Mouse (Mus musculus): Measurements from ENCODE around the gene Nr6a1. TPM values are rescaled to one million over a fixed set of nuclear protein-coding genes. Genes with fewer than 3 reads are reported as not detected.

Gene Nr6a1
- total and polyA plus RNA-seq, 2 experiments = 5.9 to 14.8 TPM

- TF ChIP-seq CTCF (IDR thresholded peaks at IDR 0.05; ENCODE audit: low read depth, low read length) (no peak), POLR2A (IDR thresholded peaks at IDR 0.05; ENCODE audit: extremely low read depth, insufficient read depth, low read length) (no peak)
- no peaks in the 10 kb centered on the region for H3K36me3 ChIP-seq (ENCODE audit: control insufficient read depth, insufficient read depth, low read length)
- H3K4me3 ChIP-seq (ENCODE audit: insufficient read depth, low read depth, low read length) = no peak overlapping the region
- H3K9ac ChIP-seq (ENCODE audit: low read depth, low read length) = no peak overlapping the region
- no peak overlapping the region for H3K27ac ChIP-seq (replicated peaks; ENCODE audit: insufficient read depth, low read depth, low read length)
- H3K79me2 ChIP-seq (ENCODE audit: control insufficient read depth, insufficient read depth, low read length) = no peaks in the 10 kb centered on the region
- no peaks in the 10 kb centered on the region for H3K27me3 ChIP-seq (ENCODE audit: control insufficient read depth, insufficient read depth, low read length)
- 0 out of 2 replicates have a peak, but pooled peaks cover 2% of the 10 kb centered on the region for H3K4me1 ChIP-seq (ENCODE audit: control insufficient read depth, insufficient read depth, low read length)
- peak; percentile 60 for DNase-seq (ENCODE audit: extremely low read depth, low read depth, low spot score)
- 62% methylated on average over 1 of the region's 1 CpGs for WGBS
Measured at GRCm38 (mm10) chr2:38851797-38852196, 75.7 kb downstream of the Nr6a1 start.

- no peak overlapping the region for H3K27ac ChIP-seq (replicated peaks; ENCODE audit: insufficient read depth, low read depth, low read length)
- H3K9ac ChIP-seq (ENCODE audit: low read depth, low read length) = no peak overlapping the region
- no peaks in the 10 kb centered on the region for H3K4me1 ChIP-seq (ENCODE audit: control insufficient read depth, insufficient read depth, low read length)
- DNase-seq (ENCODE audit: extremely low read depth, low read depth, low spot score) = no peak
- 90% methylated on average over 2 of the region's 2 CpGs for WGBS
- H3K4me3 ChIP-seq (ENCODE audit: insufficient read depth, low read depth, low read length) = no peak overlapping the region
- TF ChIP-seq CTCF (IDR thresholded peaks at IDR 0.05; ENCODE audit: low read depth, low read length) (no peak), POLR2A (IDR thresholded peaks at IDR 0.05; ENCODE audit: extremely low read depth, insufficient read depth, low read length) (no peak)
- no peaks in the 10 kb centered on the region; the same call in 1 of the 2 replicates for H3K79me2 ChIP-seq (ENCODE audit: control insufficient read depth, insufficient read depth, low read length)
- H3K27me3 ChIP-seq (ENCODE audit: control insufficient read depth, insufficient read depth, low read length) = no peaks in the 10 kb centered on the region
- no peaks in the 10 kb centered on the region for H3K36me3 ChIP-seq (ENCODE audit: control insufficient read depth, insufficient read depth, low read length)
Measured at GRCm38 (mm10) chr2:38846319-38846718, 81.2 kb downstream of the Nr6a1 start.

- Histone ChIP-seq H3K79me2 (ENCODE audit: control insufficient read depth, insufficient read depth, low read length) (no peaks in the 10 kb centered on the region), H3K27me3 (ENCODE audit: control insufficient read depth, insufficient read depth, low read length) (no peaks in the 10 kb centered on the region), H3K9ac (ENCODE audit: low read depth, low read length) (no peak overlapping the region), H3K27ac (replicated peaks; ENCODE audit: insufficient read depth, low read depth, low read length) (no peak overlapping the region), H3K36me3 (ENCODE audit: control insufficient read depth, insufficient read depth, low read length) (no peaks in the 10 kb centered on the region), H3K4me3 (ENCODE audit: insufficient read depth, low read depth, low read length) (no peak overlapping the region), H3K4me1 (ENCODE audit: control insufficient read depth, insufficient read depth, low read length) (no peaks in the 10 kb centered on the region)
- 89% methylated on average over 6 of the region's 6 CpGs for WGBS
- no peak for DNase-seq (ENCODE audit: extremely low read depth, low read depth, low spot score)
- no peak for TF ChIP-seq POLR2A (IDR thresholded peaks at IDR 0.05; ENCODE audit: extremely low read depth, insufficient read depth, low read length)
- TF ChIP-seq CTCF (IDR thresholded peaks at IDR 0.05; ENCODE audit: low read depth, low read length) = no peak
Measured at GRCm38 (mm10) chr2:38835489-38835888, 92.0 kb downstream of the Nr6a1 start.

- no peak for TF ChIP-seq POLR2A (IDR thresholded peaks at IDR 0.05; ENCODE audit: extremely low read depth, insufficient read depth, low read length)
- TF ChIP-seq CTCF (IDR thresholded peaks at IDR 0.05; ENCODE audit: low read depth, low read length) = no peak
Measured at GRCm38 (mm10) chr2:38831976-38832375, 95.5 kb downstream of the Nr6a1 start.

GRCm38 (mm10) chr2:38829521-38829920, 98.0 kb downstream of the Nr6a1 start:
- Histone ChIP-seq H3K4me1 (ENCODE audit: control insufficient read depth, insufficient read depth, low read length) (peaks cover 2% of the 10 kb centered on the region; the same call in 1 of the 2 replicates), H3K9ac (ENCODE audit: low read depth, low read length) (no peak overlapping the region), H3K27me3 (ENCODE audit: control insufficient read depth, insufficient read depth, low read length) (no peaks in the 10 kb centered on the region), H3K36me3 (ENCODE audit: control insufficient read depth, insufficient read depth, low read length) (no peaks in the 10 kb centered on the region), H3K4me3 (ENCODE audit: insufficient read depth, low read depth, low read length) (no peak overlapping the region), H3K27ac (replicated peaks; ENCODE audit: insufficient read depth, low read depth, low read length) (no peak overlapping the region), H3K79me2 (ENCODE audit: control insufficient read depth, insufficient read depth, low read length) (no peaks in the 10 kb centered on the region)
- WGBS = 32% methylated on average over 1 of the region's 1 CpGs
- DNase-seq (ENCODE audit: extremely low read depth, low read depth, low spot score) = no peak
- no peak for TF ChIP-seq POLR2A (IDR thresholded peaks at IDR 0.05; ENCODE audit: extremely low read depth, insufficient read depth, low read length)

More at GRCm38 (mm10) chr2:38831976-38832375, 95.5 kb downstream of the Nr6a1 start:
- Histone ChIP-seq H3K79me2 (ENCODE audit: control insufficient read depth, insufficient read depth, low read length) (no peaks in the 10 kb centered on the region), H3K4me1 (ENCODE audit: control insufficient read depth, insufficient read depth, low read length) (no peaks in the 10 kb centered on the region), H3K27ac (replicated peaks; ENCODE audit: insufficient read depth, low read depth, low read length) (no peak overlapping the region), H3K9ac (ENCODE audit: low read depth, low read length) (no peak overlapping the region), H3K27me3 (ENCODE audit: control insufficient read depth, insufficient read depth, low read length) (no peaks in the 10 kb centered on the region), H3K4me3 (ENCODE audit: insufficient read depth, low read depth, low read length) (no peak overlapping the region), H3K36me3 (ENCODE audit: control insufficient read depth, insufficient read depth, low read length) (no peaks in the 10 kb centered on the region)
- no peak for DNase-seq (ENCODE audit: extremely low read depth, low read depth, low spot score)

GRCm38 (mm10) chr2:38827801-38828306, 99.6 kb downstream of the Nr6a1 start:
- Histone ChIP-seq H3K79me2 (ENCODE audit: control insufficient read depth, insufficient read depth, low read length) (no peaks in the 10 kb centered on the region), H3K27ac (replicated peaks; ENCODE audit: insufficient read depth, low read depth, low read length) (no peak overlapping the region), H3K36me3 (ENCODE audit: control insufficient read depth, insufficient read depth, low read length) (no peaks in the 10 kb centered on the region), H3K27me3 (ENCODE audit: control insufficient read depth, insufficient read depth, low read length) (no peaks in the 10 kb centered on the region), H3K4me1 (ENCODE audit: control insufficient read depth, insufficient read depth, low read length) (peaks cover 7% of the 10 kb centered on the region), H3K9ac (ENCODE audit: low read depth, low read length) (no peak overlapping the region), H3K4me3 (ENCODE audit: insufficient read depth, low read depth, low read length) (no peak overlapping the region)
- TF ChIP-seq POLR2A (IDR thresholded peaks at IDR 0.05; ENCODE audit: extremely low read depth, insufficient read depth, low read length) (no peak), CTCF (IDR thresholded peaks at IDR 0.05; ENCODE audit: low read depth, low read length) (no peak)
- WGBS = 37% methylated on average over 3 of the region's 3 CpGs
- DNase-seq (ENCODE audit: extremely low read depth, low read depth, low spot score) = peak; percentile 29
